Mouse (Mus musculus) ES-Bruce4 (cell line): ENCODE results near the gene Ints1.

Source experiments
- CTCF ChIP-seq: IDR thresholded peaks from one replicate; pipeline ENCODE4 v1.8.1; 2011; ENCODE audit warnings: low read depth, low read length
- EP300 ChIP-seq: IDR thresholded peaks from 2 replicates; pipeline ENCODE4 v1.6.1; 2011; ENCODE audit warnings: low read depth, low read length; ENCODE audit not compliant: insufficient read depth

DNA sequence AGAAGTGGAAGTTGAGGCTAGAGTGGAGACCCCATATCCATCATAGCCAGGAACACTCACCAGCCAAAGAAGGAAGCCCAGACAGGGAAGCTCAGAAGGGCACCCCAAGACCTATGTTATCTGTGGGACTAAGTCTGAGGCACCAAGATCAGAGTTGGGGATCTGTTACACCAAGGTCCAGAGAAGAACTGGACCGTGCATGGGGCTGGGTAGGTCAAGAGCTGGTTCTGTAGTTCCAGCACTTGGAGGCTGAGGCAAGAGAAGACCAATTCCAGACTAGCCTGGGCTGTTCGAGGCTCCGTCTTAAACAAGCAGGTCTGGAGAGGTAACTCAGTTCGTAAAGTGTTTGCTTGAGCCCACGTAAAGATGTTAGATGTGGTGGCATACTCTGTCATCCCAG is 18.7 kb upstream of the Ints1 start:
- no peak for TF ChIP-seq EP300
- TF ChIP-seq CTCF: no peak
